Mouse (Mus musculus) ES-Bruce4 (cell line): ENCODE measurements around the gene Nyx.

Experiments used
- CTCF ChIP-seq: IDR thresholded peaks from one replicate; pipeline ENCODE4 v1.8.1; 2011; ENCODE audit warnings: low read depth, low read length
- EP300 ChIP-seq: IDR thresholded peaks from 2 replicates; pipeline ENCODE4 v1.6.1; 2011; ENCODE audit warnings: low read depth, low read length; ENCODE audit not compliant: insufficient read depth

- TF ChIP-seq CTCF (no peak), EP300 (no peak)
Measured at GRCm38 (mm10) chrX:13469160-13470116, 3.5 kb downstream of the Nyx start.
